Mouse (Mus musculus) heart, embryonic 12.5 days (tissue): ENCODE measurements at regions not wholly inside any gene's neighbourhood (a gene's known extent, or its start where the extent isn't known, plus 50 kb on each side); places are given as distances from the start of the nearest gene placed in this dataset.
"Not testable (repeated sequence)": the region's sequence is repeated elsewhere in the genome, so short reads cannot be mapped to it uniquely, and the experiment has no call there.

Source experiments
- ATAC-seq: fragments of 200-750 bp; cut with Nextera tagmentation; 2 replicates; pipeline ENCODE4 v1.8.0; 2017; ENCODE audit warnings: moderate TSS enrichment, moderate library complexity; ENCODE audit not compliant: insufficient number of reproducible peaks, low FRiP score
- H3K27ac ChIP-seq: fragments of 300-500 bp; sonication (generic); 2 replicates; pipeline ENCODE4 v1.5.1; 2016; ENCODE audit warnings: mild to moderate bottlenecking, moderate library complexity; ENCODE audit not compliant: poor library complexity, severe bottlenecking
- H3K27me3 ChIP-seq: fragments of 300-500 bp; sonication (generic); replicated peaks from 2 replicates; pipeline ENCODE4 v1.6.1; 2016; ENCODE audit warnings: mild to moderate bottlenecking, moderate library complexity
- H3K36me3 ChIP-seq: fragments of 300-500 bp; sonication (generic); 2 replicates; pipeline ENCODE4 v1.6.1; 2016; ENCODE audit warnings: mild to moderate bottlenecking, moderate library complexity
- H3K4me1 ChIP-seq: fragments of 300-500 bp; sonication (generic); replicated peaks from 2 replicates; pipeline ENCODE4 v1.6.1; 2016; ENCODE audit warnings: mild to moderate bottlenecking
- H3K4me2 ChIP-seq: fragments of 300-500 bp; sonication (generic); 2 replicates; pipeline ENCODE4 v1.6.1; 2016; ENCODE audit warnings: mild to moderate bottlenecking, moderate library complexity
- H3K4me3 ChIP-seq: fragments of 300-500 bp; sonication (generic); 2 replicates; pipeline ENCODE4 v1.5.1; 2016; ENCODE audit warnings: mild to moderate bottlenecking
- H3K9ac ChIP-seq: fragments of 300-500 bp; sonication (generic); 2 replicates; pipeline ENCODE4 v1.6.1; 2016; ENCODE audit warnings: mild to moderate bottlenecking, moderate library complexity
- H3K9me3 ChIP-seq: fragments of 300-500 bp; sonication (generic); replicated peaks from 2 replicates; pipeline ENCODE4 v1.6.1; 2016; ENCODE audit warnings: mild to moderate bottlenecking, moderate library complexity
- WGBS: fragments of 180-500 bp; shearing (Covaris S2); methylation state at CpG from one replicate; pipeline ENCODE4 v1.1.7; 2016; 5-methylcytosine and 5-hydroxymethylcytosine counted together

DNA sequence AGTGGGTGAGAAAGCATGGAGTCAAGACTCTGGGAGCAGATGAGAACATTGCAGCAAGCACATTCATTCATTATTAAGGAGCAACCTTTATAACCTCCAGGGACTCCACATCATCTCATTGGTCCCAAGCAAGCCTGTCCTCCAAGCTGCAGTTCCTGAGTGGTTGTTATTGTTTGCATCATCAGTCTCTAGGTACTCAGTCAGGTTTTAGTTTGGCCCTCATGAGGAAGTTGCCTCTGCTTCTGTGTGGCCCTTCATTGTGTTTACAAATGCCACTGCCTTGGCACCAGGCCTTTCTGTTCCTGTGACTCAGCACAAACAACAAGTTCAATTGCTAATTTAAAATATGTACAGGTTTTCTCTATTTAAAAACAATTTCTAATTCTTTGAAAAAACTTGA, 323.8 kb upstream of the Pabpc4l start:
- Histone ChIP-seq H3K27ac (no peak overlapping the region), H3K4me2 (no peak overlapping the region), H3K27me3 (no peaks in the 10 kb centered on the region), H3K4me1 (no peaks in the 10 kb centered on the region), H3K9me3 (no peaks in the 10 kb centered on the region), H3K4me3 (no peak overlapping the region), H3K36me3 (no peaks in the 10 kb centered on the region), H3K9ac (no peak overlapping the region)
- ATAC-seq = no peak

DNA sequence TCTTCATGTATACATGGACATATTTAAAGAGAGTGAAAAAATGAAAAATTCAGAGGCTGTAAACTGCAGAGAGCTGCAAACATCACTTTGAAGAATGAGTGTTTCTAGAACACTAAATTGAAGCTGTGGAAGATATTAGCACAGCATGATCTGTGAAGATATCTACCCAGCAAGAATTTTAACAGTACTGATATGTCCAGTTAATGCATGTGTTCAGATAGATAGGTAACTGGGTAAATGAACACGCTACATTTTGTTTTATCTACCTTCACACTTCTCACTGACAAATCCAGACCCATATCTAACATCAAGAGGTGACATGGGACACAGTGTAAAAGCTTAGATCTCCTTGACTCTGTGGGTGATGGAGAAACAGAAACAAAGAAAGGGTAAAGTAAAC, 316.9 kb upstream of the Pabpc4l start:
- no peaks in the 10 kb centered on the region for H3K27me3 ChIP-seq
- no peak overlapping the region for H3K27ac ChIP-seq
- H3K36me3 ChIP-seq = no peaks in the 10 kb centered on the region
- H3K9ac ChIP-seq = no peak overlapping the region
- 65% methylated on average over 1 of the region's 1 CpGs for WGBS
- H3K4me3 ChIP-seq = no peak overlapping the region
- no peaks in the 10 kb centered on the region for H3K9me3 ChIP-seq
- H3K4me2 ChIP-seq = no peak overlapping the region
- no peak for ATAC-seq
- H3K4me1 ChIP-seq = no peaks in the 10 kb centered on the region

DNA sequence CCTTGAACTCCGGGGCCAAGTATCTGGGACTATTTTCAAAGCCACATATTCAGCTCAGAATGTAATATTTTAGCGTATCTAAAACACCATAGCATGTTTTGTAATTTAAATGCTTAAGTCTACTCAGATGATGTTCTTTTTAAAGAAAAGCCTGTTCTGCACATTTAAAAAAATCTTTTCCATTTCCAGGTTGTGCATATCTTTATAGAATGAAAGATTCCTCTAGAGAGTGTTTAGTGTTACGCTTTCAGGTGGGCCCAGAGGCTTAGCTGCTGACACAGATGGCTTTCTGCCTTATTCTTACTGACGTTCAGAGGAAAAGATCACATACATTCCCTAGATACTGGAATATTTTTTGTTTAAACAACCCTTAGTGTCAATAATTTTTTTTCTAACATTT, 310.5 kb upstream of the Pabpc4l start:
- no peaks in the 10 kb centered on the region for H3K36me3 ChIP-seq
- H3K4me1 ChIP-seq = no peaks in the 10 kb centered on the region
- H3K27me3 ChIP-seq = no peaks in the 10 kb centered on the region
- H3K4me2 ChIP-seq = no peak overlapping the region
- no peak for ATAC-seq
- WGBS = 74% methylated on average over 4 of the region's 4 CpGs
- no peaks in the 10 kb centered on the region for H3K9me3 ChIP-seq
- no peak overlapping the region for H3K9ac ChIP-seq
- no peak overlapping the region for H3K4me3 ChIP-seq
- no peak overlapping the region for H3K27ac ChIP-seq

DNA sequence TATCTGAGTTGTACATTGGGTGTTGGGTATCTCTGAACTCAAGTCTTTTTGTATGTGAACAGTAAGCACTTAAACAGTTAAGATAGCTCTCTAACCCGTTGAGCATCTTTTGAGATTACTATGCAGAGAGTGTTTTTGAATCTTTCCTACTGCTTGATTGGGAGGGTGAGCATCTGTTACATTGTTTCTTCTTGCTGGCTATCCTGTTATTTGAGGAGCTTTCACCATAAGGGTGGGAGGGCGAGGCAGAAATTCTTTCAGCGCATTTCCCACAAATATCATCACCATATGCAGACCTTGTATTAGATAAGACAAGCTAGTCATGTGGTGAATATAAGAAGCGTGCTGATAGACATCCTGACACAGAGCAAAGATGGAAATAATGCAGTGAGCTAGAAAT, 279.7 kb upstream of the Pabpc4l start:
- no peak for ATAC-seq

DNA sequence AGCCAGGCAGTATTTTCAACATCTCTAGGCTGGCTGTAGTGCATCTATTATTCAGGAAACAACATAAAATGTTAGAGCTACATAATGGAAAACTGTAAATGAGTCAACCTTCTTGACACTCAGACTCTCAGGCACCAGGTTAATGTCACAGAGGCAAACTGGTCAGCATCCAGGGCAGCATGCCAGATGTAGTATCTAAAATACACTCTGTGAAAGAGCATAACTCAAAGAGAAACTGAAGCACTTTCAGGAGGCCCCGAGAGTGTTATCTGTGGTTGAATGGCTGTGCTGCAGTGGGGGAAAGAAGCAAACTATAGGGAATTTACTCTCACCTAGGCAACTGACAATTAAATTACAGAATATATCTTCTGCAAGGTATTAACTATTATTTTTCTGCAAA, 253.6 kb upstream of the Pabpc4l start:
- no peak overlapping the region for H3K27ac ChIP-seq
- H3K4me1 ChIP-seq = no peaks in the 10 kb centered on the region
- ATAC-seq = peak; percentile 63; the same call in 1 of the 2 replicates
- 3% methylated on average over 1 of the region's 1 CpGs for WGBS
- H3K9me3 ChIP-seq = no peaks in the 10 kb centered on the region
- H3K36me3 ChIP-seq = no peaks in the 10 kb centered on the region
- H3K27me3 ChIP-seq = no peaks in the 10 kb centered on the region
- H3K4me2 ChIP-seq = no peak overlapping the region
- H3K9ac ChIP-seq = no peak overlapping the region
- H3K4me3 ChIP-seq = no peak overlapping the region

More for the DNA sequence above, 279.7 kb upstream of the Pabpc4l start:
- Histone ChIP-seq H3K27me3 (no peaks in the 10 kb centered on the region), H3K4me3 (no peak overlapping the region), H3K36me3 (no peaks in the 10 kb centered on the region), H3K4me1 (no peaks in the 10 kb centered on the region), H3K9ac (no peak overlapping the region), H3K27ac (no peak overlapping the region), H3K4me2 (no peak overlapping the region), H3K9me3 (0 out of 2 replicates have a peak, but pooled peaks cover 4% of the 10 kb centered on the region)
- WGBS = 59% methylated on average over 4 of the region's 4 CpGs

DNA sequence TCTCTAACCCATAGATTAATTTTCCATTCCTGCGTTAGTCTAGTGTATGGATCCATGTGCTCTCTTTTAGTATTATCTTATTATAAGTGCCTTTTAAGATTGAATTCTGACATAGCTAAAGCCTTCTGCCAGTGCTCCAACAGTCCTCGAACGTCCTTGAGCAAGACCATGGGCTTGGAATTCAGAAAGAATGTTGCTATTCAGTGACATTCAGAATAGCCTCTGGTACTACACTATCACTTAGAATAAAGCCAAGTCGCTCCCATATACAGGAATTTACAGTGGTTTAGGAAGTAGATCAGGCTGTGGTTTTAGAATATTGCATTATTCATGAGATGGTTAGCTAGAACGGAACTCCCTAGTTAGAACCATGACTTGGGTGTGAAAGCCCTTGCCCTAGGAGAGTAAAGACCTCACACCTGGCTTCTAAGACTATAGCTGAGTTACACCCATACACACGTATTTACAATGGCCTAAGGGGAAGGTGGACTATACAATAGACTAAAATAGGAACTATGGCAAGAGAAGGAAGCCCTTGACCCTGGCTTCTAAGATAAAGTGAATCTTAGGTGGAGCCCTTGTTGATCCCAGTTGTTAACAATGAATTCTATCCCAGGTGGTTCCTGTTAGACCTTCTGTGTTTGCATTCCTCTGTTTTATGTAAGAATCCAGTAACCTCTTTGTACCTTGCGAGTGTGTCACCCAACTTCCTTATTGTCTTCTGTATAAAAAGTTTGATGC, 239.8 kb upstream of the Pabpc4l start:
- 75% methylated on average over 6 of the region's 7 CpGs for WGBS
- H3K4me2 ChIP-seq, H3K4me1 ChIP-seq, H3K27ac ChIP-seq, H3K9me3 ChIP-seq, H3K4me3 ChIP-seq, H3K36me3 ChIP-seq, H3K27me3 ChIP-seq, ATAC-seq, H3K9ac ChIP-seq: not testable (repeated sequence)
